Mouse (Mus musculus): ENCODE data around the gene Snrpg. TPM values are rescaled to one million over a fixed set of nuclear protein-coding genes. Genes with fewer than 3 reads are reported as not detected.
A peak's percentile ranks its signal among the peaks of the same experiment; 100 is the strongest.

The Snrpg gene
- polyA plus RNA-seq, 1 experiment from 2014 or later, result 234 TPM

DNA sequence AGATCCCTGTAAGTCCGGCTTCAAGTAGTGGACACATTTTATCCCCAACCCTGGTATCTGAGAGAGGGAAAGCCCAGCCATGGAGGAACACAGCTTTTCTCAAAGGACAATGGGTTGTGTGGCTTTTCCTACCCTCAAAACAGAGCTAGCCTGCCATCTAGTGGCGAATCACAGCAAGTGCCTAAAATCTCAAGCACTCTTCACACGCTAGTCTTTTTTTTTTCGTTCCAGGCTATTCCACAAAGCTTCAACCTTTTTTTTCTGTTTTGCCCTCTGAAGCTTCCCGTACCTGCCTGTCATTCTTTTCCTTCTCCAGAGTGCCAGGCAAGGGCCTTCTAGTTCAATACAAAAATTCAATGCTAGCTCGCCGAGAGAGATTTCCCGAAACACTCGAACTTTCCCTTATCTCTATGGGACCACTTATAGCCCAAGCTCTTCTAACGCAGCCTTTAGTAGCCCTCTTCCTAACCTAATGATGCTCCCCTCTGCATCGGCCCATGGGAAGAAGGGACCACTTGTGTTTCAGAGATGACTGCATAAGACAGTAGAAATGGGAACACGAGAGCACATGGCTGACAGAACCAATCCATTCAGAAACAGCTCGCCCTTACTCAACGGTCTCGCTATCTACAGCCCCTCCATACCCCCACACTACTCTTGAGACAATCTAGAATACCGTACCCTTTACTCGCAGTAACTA is 6.5 kb upstream of the Snrpg start:
- 2% methylated on average over 17 of the region's 17 CpGs for WGBS

DNA sequence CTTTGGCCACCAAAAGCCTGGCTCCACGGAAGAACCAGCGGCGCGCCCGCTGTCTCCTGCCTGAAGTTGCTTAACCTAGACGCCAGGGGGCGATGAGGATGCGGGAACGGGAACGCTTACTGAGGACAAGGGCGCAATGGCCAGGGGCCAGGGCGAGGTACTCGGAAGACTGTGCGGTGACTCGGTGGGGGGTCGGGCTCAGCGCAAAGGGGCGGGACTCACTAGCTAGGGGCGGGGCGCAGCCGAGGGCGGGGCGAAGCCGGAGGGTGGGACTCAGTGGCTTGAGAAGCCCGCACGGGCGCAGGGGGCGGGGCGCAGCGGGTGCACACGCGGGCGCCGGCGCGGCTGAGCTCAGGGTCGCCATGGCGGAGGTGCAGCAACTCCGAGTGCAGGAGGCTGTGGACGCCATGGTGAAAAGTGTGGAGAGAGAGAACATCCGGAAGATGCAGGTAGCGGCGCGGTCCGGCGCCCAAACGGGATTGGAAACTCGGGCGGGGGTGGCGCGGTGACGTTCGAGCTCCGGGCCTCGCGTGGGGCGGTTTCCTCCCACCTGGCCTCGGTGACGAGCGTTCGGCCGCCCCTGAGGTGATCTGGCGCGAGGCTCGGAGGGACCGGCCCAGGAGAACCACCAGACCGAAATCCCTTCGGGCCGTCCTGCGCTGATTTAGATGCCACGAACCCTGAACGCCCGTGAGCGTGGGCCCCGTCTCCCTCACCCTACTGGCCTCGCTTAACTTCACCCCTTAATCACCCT is 5.6 kb upstream of the Snrpg start, which contains the start of gene Fam136a:
Gene Fam136a, plus strand, starts transcription at position 276 of the 754 bp plus-strand sequence.
- Histone ChIP-seq H3K4me2 (ENCODE audit: low read length) (peak within 1 kb of the TSS; percentile 97), H3K4me1 (ENCODE audit: control insufficient read depth, insufficient read depth, low read depth, low read length) (peaks cover 17% of the 10 kb centered on the region), H3K27me3 (replicated peaks; ENCODE audit: control insufficient read depth, insufficient read depth, low read length) (no peaks in the 10 kb centered on the region), H3K9ac (ENCODE audit: low read depth, low read length) (peak within 1 kb of the TSS; percentile 68), H3K27ac (ENCODE audit: low read depth, low read length) (peak within 1 kb of the TSS; percentile 73), H3K4me3 (ENCODE audit: low read length) (peak within 1 kb of the TSS; percentile 53), H3K36me3 (ENCODE audit: control insufficient read depth, insufficient read depth, low read length) (no peaks in the 10 kb centered on the region), H3K9me3 (ENCODE audit: control insufficient read depth, low read length) (no peaks in the 10 kb centered on the region)
- WGBS, result under 1% methylated on average over 61 of the region's 76 CpGs
- ATAC-seq, result peak; percentile 93

More for the DNA sequence above, 6.5 kb upstream of the Snrpg start:
- peaks cover 14% of the 10 kb centered on the region for H3K4me1 ChIP-seq (ENCODE audit: control insufficient read depth, insufficient read depth, low read depth, low read length)
- ATAC-seq, result peak; percentile 53
- no peaks in the 10 kb centered on the region for H3K36me3 ChIP-seq (ENCODE audit: control insufficient read depth, insufficient read depth, low read length)
- no peaks in the 10 kb centered on the region for H3K9me3 ChIP-seq (ENCODE audit: control insufficient read depth, low read length)
- H3K27ac ChIP-seq (ENCODE audit: low read depth, low read length), result peak overlapping the region; percentile 78
- H3K27me3 ChIP-seq (replicated peaks; ENCODE audit: control insufficient read depth, insufficient read depth, low read length), result no peaks in the 10 kb centered on the region
- peak overlapping the region; percentile 68 for H3K9ac ChIP-seq (ENCODE audit: low read depth, low read length)
- H3K4me2 ChIP-seq (ENCODE audit: low read length), result peak overlapping the region; percentile 97
- H3K4me3 ChIP-seq (ENCODE audit: low read length), result peak overlapping the region; percentile 53

DNA sequence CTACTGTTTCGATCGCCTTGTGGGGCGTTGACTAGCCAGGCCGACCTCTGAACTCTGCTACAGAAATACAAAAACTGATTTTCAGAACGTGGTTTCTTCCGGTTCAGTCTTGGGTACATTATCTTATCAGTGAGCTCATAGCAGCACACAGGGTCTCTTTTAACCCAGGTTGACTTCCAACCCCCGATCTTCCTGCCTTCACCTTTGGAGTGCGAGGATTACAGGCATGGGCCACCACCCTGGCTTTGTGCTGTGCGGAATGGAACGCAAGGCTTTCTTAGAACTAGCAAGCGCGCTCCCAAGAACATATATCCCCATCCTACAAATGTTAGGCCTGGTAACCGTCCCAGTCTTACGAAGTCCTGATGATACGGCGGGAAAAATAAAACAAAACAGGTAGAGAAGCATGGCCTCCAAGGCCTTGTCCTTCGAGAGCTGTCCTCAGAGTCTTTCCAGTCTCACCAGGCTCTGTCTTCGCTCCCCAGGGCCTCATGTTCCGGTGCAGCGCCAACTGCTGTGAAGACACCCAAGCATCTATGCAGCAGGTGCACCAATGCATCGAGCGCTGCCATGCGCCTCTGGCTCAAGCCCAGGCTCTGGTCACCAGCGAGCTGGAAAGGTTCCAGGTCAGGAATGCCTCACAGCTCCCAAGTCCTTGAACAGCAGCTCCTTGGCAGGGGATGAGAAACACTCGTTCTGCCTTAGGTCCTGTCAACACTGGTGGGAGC is 4.8 kb upstream of the Snrpg start:
- H3K4me2 ChIP-seq (ENCODE audit: low read length), result peak overlapping the region; percentile 97
- no peaks in the 10 kb centered on the region for H3K9me3 ChIP-seq (ENCODE audit: control insufficient read depth, low read length)
- peak overlapping the region; percentile 73 for H3K27ac ChIP-seq (ENCODE audit: low read depth, low read length)
- peak overlapping the region; percentile 68 for H3K9ac ChIP-seq (ENCODE audit: low read depth, low read length)
- peak overlapping the region; percentile 53 for H3K4me3 ChIP-seq (ENCODE audit: low read length)
- ATAC-seq, result no peak
- H3K27me3 ChIP-seq (replicated peaks; ENCODE audit: control insufficient read depth, insufficient read depth, low read length), result no peaks in the 10 kb centered on the region
- 32% methylated on average over 25 of the region's 25 CpGs for WGBS
- peaks cover 20% of the 10 kb centered on the region for H3K4me1 ChIP-seq (ENCODE audit: control insufficient read depth, insufficient read depth, low read depth, low read length)
- no peaks in the 10 kb centered on the region for H3K36me3 ChIP-seq (ENCODE audit: control insufficient read depth, insufficient read depth, low read length)

DNA sequence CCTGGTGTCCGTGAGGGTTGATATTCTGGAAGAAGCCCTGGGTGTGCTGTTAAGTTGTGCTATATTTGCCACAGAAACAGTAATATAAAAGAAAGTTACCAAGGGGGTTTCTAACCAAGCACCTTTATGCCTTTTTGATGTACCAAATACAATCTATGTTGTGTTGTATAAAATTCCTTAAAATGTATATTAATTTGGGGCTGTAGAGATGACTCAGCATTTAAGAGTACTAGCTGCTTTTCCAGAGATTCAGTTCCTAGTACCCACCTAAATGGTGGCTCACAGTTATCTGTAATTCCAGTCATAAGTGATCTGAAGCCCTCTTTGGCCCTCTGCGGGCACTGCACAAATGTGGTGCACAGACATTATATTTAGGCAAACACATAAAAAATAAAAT is 4.3 kb upstream of the Snrpg start:
- no peak for ATAC-seq
- Histone ChIP-seq H3K36me3 (ENCODE audit: control insufficient read depth, insufficient read depth, low read length) (no peaks in the 10 kb centered on the region), H3K27ac (ENCODE audit: low read depth, low read length) (no peak overlapping the region; the same call in 1 of the 2 replicates), H3K4me3 (ENCODE audit: low read length) (peak overlapping the region; percentile 53), H3K4me1 (ENCODE audit: control insufficient read depth, insufficient read depth, low read depth, low read length) (peaks cover 20% of the 10 kb centered on the region), H3K27me3 (replicated peaks; ENCODE audit: control insufficient read depth, insufficient read depth, low read length) (no peaks in the 10 kb centered on the region), H3K4me2 (ENCODE audit: low read length) (peak overlapping the region; percentile 97), H3K9me3 (ENCODE audit: control insufficient read depth, low read length) (no peaks in the 10 kb centered on the region), H3K9ac (ENCODE audit: low read depth, low read length) (peak overlapping the region; percentile 68; the same call in 1 of the 2 replicates)
- WGBS, result 67% methylated on average over 2 of the region's 2 CpGs

DNA sequence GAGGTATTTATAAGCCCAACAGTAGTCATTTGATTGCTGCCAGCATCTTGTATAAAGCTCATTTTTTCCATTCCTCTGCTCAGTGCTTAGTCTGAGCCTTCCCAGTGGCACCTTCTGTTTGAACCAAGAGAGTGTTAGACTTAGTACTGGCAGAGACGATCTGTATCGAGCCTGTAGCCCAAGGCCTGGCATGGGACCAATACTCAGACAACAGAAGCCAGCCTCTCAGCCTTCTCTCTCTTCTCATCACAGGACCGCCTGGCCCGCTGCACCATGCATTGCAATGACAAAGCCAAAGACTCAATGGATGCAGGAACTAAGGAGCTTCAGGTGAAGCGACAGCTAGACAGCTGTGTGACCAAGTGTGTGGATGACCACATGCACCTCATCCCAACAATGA is 2.6 kb upstream of the Snrpg start:
- Histone ChIP-seq H3K27ac (ENCODE audit: low read depth, low read length) (no peak overlapping the region), H3K4me3 (ENCODE audit: low read length) (no peak overlapping the region), H3K27me3 (replicated peaks; ENCODE audit: control insufficient read depth, insufficient read depth, low read length) (no peaks in the 10 kb centered on the region), H3K36me3 (ENCODE audit: control insufficient read depth, insufficient read depth, low read length) (no peaks in the 10 kb centered on the region), H3K9me3 (ENCODE audit: control insufficient read depth, low read length) (no peaks in the 10 kb centered on the region), H3K9ac (ENCODE audit: low read depth, low read length) (no peak overlapping the region), H3K4me1 (ENCODE audit: control insufficient read depth, insufficient read depth, low read depth, low read length) (peaks cover 31% of the 10 kb centered on the region), H3K4me2 (ENCODE audit: low read length) (no peak overlapping the region)
- ATAC-seq, result no peak
- 79% methylated on average over 5 of the region's 5 CpGs for WGBS

DNA sequence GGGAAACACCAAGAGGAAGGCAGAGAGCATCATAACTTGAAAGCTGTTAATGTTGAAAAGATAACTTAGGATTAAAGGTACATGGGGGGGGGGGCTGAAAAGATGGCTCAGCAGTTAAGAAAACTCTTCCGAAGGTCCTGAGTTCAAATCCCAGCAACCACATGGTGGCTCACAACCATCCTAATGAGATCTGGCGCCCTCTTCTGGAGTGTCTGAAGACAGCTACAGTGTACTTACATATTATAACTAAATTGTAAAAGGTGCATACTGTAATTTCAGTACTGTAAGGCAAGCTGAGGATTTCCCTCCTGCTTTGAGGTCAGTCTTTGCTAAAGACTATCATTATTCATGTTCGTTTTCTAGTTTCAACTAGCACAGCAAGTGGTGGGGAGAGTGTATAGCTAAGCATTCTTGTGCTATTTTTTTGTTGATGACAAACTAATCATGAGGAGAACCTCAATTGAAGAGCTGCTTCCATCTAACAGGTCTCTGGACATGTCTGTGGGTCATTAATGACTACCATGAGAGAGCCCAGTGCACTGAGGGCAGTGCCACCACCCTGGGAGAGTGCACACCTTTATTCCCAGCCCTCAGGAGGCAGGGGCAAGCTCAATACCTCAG is 901 bp upstream of the Snrpg start:
- 59% methylated on average over 3 of the region's 3 CpGs for WGBS
- Histone ChIP-seq H3K4me1 (ENCODE audit: control insufficient read depth, insufficient read depth, low read depth, low read length) (peaks cover 26% of the 10 kb centered on the region), H3K27me3 (replicated peaks; ENCODE audit: control insufficient read depth, insufficient read depth, low read length) (no peaks in the 10 kb centered on the region), H3K36me3 (ENCODE audit: control insufficient read depth, insufficient read depth, low read length) (no peaks in the 10 kb centered on the region), H3K9ac (ENCODE audit: low read depth, low read length) (peak overlapping the region; percentile 71; the same call in 1 of the 2 replicates), H3K4me3 (ENCODE audit: low read length) (no peak overlapping the region), H3K9me3 (ENCODE audit: control insufficient read depth, low read length) (no peaks in the 10 kb centered on the region), H3K4me2 (ENCODE audit: low read length) (peak overlapping the region; percentile 91), H3K27ac (ENCODE audit: low read depth, low read length) (peak overlapping the region; percentile 91)
- no peak for ATAC-seq

DNA sequence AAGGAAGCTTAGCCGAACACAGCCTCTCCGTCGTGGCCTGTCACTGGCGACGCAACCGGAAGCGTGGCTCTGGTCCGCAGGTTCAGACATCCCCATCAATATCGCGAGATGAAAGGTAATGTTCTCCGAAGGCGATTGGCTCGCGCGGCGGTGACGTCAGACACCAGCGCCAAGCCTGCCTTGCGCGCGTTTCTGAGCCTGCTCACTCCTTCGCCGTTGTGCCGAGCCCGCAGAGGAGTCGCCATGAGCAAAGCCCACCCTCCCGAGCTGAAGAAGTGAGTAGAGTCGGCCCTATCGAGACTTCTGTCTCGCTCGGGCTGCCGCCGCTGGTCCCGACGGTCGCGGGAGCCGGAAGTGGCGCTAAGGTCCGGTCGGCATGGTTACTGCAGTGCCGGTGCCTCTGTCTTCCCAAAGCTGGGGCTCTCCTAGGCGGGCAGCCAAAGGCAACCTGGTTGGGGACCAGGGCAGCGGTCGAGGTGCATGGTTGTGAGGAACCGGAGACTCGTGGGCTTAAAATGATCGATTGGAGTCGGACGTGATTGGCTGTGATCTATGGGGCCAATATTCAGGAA is 322 bp downstream of the Snrpg start:
- Histone ChIP-seq H3K36me3 (ENCODE audit: control insufficient read depth, insufficient read depth, low read length) (peaks cover 3% of the 10 kb centered on the region), H3K4me2 (ENCODE audit: low read length) (peak overlapping the region; percentile 91), H3K4me1 (ENCODE audit: control insufficient read depth, insufficient read depth, low read depth, low read length) (peaks cover 23% of the 10 kb centered on the region), H3K9ac (ENCODE audit: low read depth, low read length) (peak overlapping the region; percentile 84), H3K9me3 (ENCODE audit: control insufficient read depth, low read length) (no peaks in the 10 kb centered on the region), H3K4me3 (ENCODE audit: low read length) (peak overlapping the region; percentile 71), H3K27me3 (replicated peaks; ENCODE audit: control insufficient read depth, insufficient read depth, low read length) (no peaks in the 10 kb centered on the region), H3K27ac (ENCODE audit: low read depth, low read length) (peak overlapping the region; percentile 91)
- peak; percentile 98 for ATAC-seq
- WGBS, result under 1% methylated on average over 50 of the region's 50 CpGs

DNA sequence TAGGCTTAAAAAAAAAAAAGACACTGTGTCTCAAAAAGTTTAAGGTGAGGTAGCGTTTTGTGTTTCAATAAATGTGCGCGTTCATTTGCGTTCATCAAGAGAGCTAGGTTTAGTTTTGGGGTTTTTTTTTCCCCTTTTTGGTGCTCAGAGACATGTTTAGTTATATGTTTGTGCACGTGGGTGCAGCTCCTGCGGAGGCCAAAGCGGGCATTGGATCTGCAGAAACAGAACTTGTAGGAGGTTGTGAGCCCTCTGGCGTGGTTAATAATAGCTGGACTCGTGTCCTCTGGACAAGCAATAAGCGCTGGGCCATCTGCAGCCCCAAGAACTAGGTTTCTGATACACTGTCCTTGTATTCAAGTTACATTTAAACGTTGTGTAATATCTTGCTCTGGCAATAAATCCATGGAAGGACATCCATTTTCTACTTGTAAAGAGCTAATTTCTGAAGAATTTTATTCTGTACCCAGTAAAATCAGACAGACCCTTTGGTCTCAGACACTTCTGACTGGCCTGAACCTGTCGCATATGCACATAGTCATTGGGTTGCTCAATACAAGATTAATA is 929 bp downstream of the Snrpg start:
- 5% methylated on average over 12 of the region's 12 CpGs for WGBS
- Histone ChIP-seq H3K4me2 (ENCODE audit: low read length) (peak overlapping the region; percentile 91), H3K27me3 (replicated peaks; ENCODE audit: control insufficient read depth, insufficient read depth, low read length) (no peaks in the 10 kb centered on the region), H3K4me3 (ENCODE audit: low read length) (peak overlapping the region; percentile 71), H3K9me3 (ENCODE audit: control insufficient read depth, low read length) (no peaks in the 10 kb centered on the region), H3K27ac (ENCODE audit: low read depth, low read length) (no peak overlapping the region), H3K36me3 (ENCODE audit: control insufficient read depth, insufficient read depth, low read length) (peaks cover 9% of the 10 kb centered on the region), H3K4me1 (ENCODE audit: control insufficient read depth, insufficient read depth, low read depth, low read length) (peaks cover 17% of the 10 kb centered on the region), H3K9ac (ENCODE audit: low read depth, low read length) (peak overlapping the region; percentile 84)
- no peak for ATAC-seq

All from hindbrain, embryonic 16.5 days (tissue).